ENCODE assay signal across 8 mouse cellular contexts in the genomic region with DNA sequence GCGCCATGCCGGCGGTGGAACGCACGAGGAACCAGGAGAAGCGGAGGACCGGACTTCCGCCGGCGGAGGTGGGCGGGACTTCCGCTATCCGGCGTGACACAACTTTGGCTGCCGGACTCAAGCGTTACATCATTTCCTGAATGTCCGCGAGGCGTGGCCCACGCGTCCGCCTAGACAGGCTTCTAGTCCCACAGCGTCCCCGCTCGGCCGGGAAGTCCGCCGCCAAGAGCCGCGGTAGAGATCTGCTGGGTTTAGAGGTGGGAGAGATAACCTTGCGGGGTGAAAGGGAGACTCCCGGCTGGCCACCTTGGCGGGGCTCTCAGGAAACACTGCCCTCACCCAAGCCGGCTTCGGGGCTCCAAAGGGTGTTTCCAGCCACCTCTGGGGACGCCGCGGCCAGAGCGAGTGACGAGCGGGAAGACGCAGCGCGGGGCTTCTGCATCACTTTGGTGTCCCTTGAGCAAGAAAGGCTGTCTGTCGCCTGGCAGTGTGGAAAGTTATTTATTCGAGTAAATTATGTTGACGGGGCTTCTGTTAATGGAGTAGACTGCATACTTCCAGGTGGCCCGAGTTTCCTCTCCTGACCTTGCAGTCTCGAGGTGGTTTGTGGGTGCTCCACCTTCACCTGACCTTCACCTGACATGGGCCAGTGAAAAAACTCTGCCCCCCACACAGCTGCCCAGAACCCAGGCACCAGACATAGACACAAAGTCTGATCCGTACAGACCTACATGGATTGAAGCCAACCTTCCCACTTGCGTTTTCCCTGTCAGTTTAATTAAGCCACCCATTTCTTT. TPM values are rescaled to one million over a fixed set of nuclear protein-coding genes. Genes with fewer than 3 reads are reported as not detected.
DNase-seq lines count a peak whose midpoint lies in the region; ATAC-seq and TF ChIP-seq lines count a peak whose summit lies in the region.

Gene Gtpbp4, minus strand, starts transcription at position 94 of the 797 bp plus-strand sequence.

- H3ac ChIP-seq in C2C12 (ENCODE audit: control insufficient read depth, insufficient read length, low read depth): peak within 1 kb of the TSS; percentile 86
- H3ac ChIP-seq in myocyte (ENCODE audit: control insufficient read depth, insufficient read length): peak within 1 kb of the TSS; percentile 13

- WGBS in heart, embryonic 11.5 days (ENCODE audit: insufficient replicate concordance): under 1% methylated on average over 51 of the region's 51 CpGs
- WGBS in kidney, embryonic 16.5 days: under 1% methylated on average over 51 of the region's 51 CpGs
- WGBS in liver, adult 2 months: under 1% methylated on average over 51 of the region's 51 CpGs

- H3K27me3 ChIP-seq in C2C12 (ENCODE audit: control insufficient read depth, insufficient read depth, insufficient read length) (no peaks in the 10 kb centered on the region), myocyte (ENCODE audit: control insufficient read depth, insufficient read depth, insufficient read length) (no peaks in the 10 kb centered on the region)
- no peaks in the 10 kb centered on the region for H3K27me3 ChIP-seq in erythroblast, embryonic 14.5 days (ENCODE audit: control insufficient read depth)
- H3K27me3 ChIP-seq in heart, embryonic 11.5 days (ENCODE audit: control insufficient read depth, insufficient read depth, low read length): no peaks in the 10 kb centered on the region
- no peaks in the 10 kb centered on the region for H3K27me3 ChIP-seq in kidney, embryonic 16.5 days (ENCODE audit: insufficient read depth, low read length)
- H3K27me3 ChIP-seq in liver, adult 2 months (ENCODE audit: control insufficient read depth, insufficient read depth, low read length): no peaks in the 10 kb centered on the region
- H3K27me3 ChIP-seq in splenic B cell, adult 2 months (ENCODE audit: control insufficient read depth, insufficient read depth, low read length, poor library complexity, severe bottlenecking): no peaks in the 10 kb centered on the region

- peak; percentile 63; the same call in 1 of the 2 replicates for TF ChIP-seq POLR2A in brain, embryonic 14.5 days (IDR thresholded peaks at IDR 0.05; ENCODE audit: borderline replicate concordance, extremely low read depth, insufficient read depth, insufficient read length, poor library complexity, severe bottlenecking)
- peak; percentile 68 for TF ChIP-seq POLR2A in liver, adult 2 months (IDR thresholded peaks at IDR 0.05; ENCODE audit: extremely low read depth, insufficient read depth, low read length)
- peak; percentile 63 for TF ChIP-seq POLR2A in myocyte (IDR thresholded peaks at IDR 0.05; ENCODE audit: insufficient read length, low read depth)

- H3K4me2 ChIP-seq in heart, embryonic 11.5 days: peak within 1 kb of the TSS; percentile 72
- H3K4me2 ChIP-seq in kidney, embryonic 16.5 days (replicated peaks; ENCODE audit: low read depth, low read length): peak within 1 kb of the TSS; percentile 74
- peak within 1 kb of the TSS; percentile 95 for H3K4me2 ChIP-seq in myocyte (ENCODE audit: low read depth)

- peaks cover 45% of the 10 kb centered on the region for H3K79me3 ChIP-seq in C2C12 (ENCODE audit: low read depth)

- peak within 1 kb of the TSS; percentile 97 for H3K9ac ChIP-seq in heart, embryonic 11.5 days (ENCODE audit: low read depth, low read length)
- peak within 1 kb of the TSS; percentile 88 for H3K9ac ChIP-seq in kidney, embryonic 16.5 days (replicated peaks; ENCODE audit: low read length)
- H3K9ac ChIP-seq in liver, adult 2 months (ENCODE audit: low read depth, low read length): peak within 1 kb of the TSS; percentile 91

- peaks cover 56% of the 10 kb centered on the region for H3K4me1 ChIP-seq in erythroblast, embryonic 14.5 days (ENCODE audit: control insufficient read depth)
- H3K4me1 ChIP-seq in heart, embryonic 11.5 days (ENCODE audit: control insufficient read depth, insufficient read depth, low read length): peaks cover 3% of the 10 kb centered on the region; the same call in 1 of the 2 replicates
- H3K4me1 ChIP-seq in kidney, embryonic 16.5 days (ENCODE audit: insufficient read depth, low read length): peaks cover 8% of the 10 kb centered on the region
- peaks cover 3% of the 10 kb centered on the region for H3K4me1 ChIP-seq in liver, adult 2 months (ENCODE audit: control insufficient read depth, insufficient read depth, low read length)

- H3K79me2 ChIP-seq in C2C12 (ENCODE audit: control insufficient read depth, insufficient read depth) (peaks cover 47% of the 10 kb centered on the region), myocyte (ENCODE audit: control insufficient read depth, insufficient read depth) (peaks cover 47% of the 10 kb centered on the region)
- peaks cover 25% of the 10 kb centered on the region; the same call in 1 of the 2 replicates for H3K79me2 ChIP-seq in liver, adult 2 months (ENCODE audit: control insufficient read depth, insufficient read depth, low read length)

- H3K9me3 ChIP-seq in erythroblast, embryonic 14.5 days (ENCODE audit: control insufficient read depth, low read length): no peaks in the 10 kb centered on the region
- H3K9me3 ChIP-seq in heart, embryonic 11.5 days (replicated peaks; ENCODE audit: control insufficient read depth, low read length): no peaks in the 10 kb centered on the region
- H3K9me3 ChIP-seq in kidney, embryonic 16.5 days (ENCODE audit: low read length): no peaks in the 10 kb centered on the region

- peaks cover 12% of the 10 kb centered on the region for H3K36me3 ChIP-seq in C2C12 (ENCODE audit: control insufficient read depth, insufficient read depth)
- H3K36me3 ChIP-seq in erythroblast, embryonic 14.5 days (ENCODE audit: control insufficient read depth): peaks cover 13% of the 10 kb centered on the region
- peaks cover 2% of the 10 kb centered on the region; the same call in 1 of the 2 replicates for H3K36me3 ChIP-seq in heart, embryonic 11.5 days (ENCODE audit: control insufficient read depth, insufficient read depth, low read length)
- peaks cover 2% of the 10 kb centered on the region for H3K36me3 ChIP-seq in kidney, embryonic 16.5 days (ENCODE audit: insufficient read depth, low read length)
- peaks cover 7% of the 10 kb centered on the region; the same call in 1 of the 2 replicates for H3K36me3 ChIP-seq in liver, adult 2 months (ENCODE audit: control insufficient read depth, insufficient read depth, low read length)
- peaks cover 2% of the 10 kb centered on the region for H3K36me3 ChIP-seq in myocyte (ENCODE audit: control insufficient read depth, insufficient read depth)
- H3K36me3 ChIP-seq in splenic B cell, adult 2 months (ENCODE audit: control insufficient read depth, insufficient read depth, low read length, poor library complexity, severe bottlenecking): peaks cover 6% of the 10 kb centered on the region; the same call in 1 of the 2 replicates

- peak within 1 kb of the TSS; percentile 90 for H3K27ac ChIP-seq in heart, embryonic 11.5 days (ENCODE audit: low read depth, low read length)
- peak within 1 kb of the TSS; percentile 84 for H3K27ac ChIP-seq in kidney, embryonic 16.5 days (ENCODE audit: low read length)
- peak within 1 kb of the TSS; percentile 96 for H3K27ac ChIP-seq in liver, adult 2 months (replicated peaks; ENCODE audit: insufficient read depth, low read depth, low read length)

- TF ChIP-seq CTCF in C2C12 (IDR thresholded peaks at IDR 0.05; ENCODE audit: control insufficient read depth, insufficient read depth, insufficient read length): peak; percentile 89
- peak; percentile 68 for TF ChIP-seq CTCF in brain, embryonic 14.5 days (IDR thresholded peaks at IDR 0.05; ENCODE audit: borderline replicate concordance, extremely low read depth, insufficient read depth, insufficient read length)
- TF ChIP-seq CTCF in liver, adult 2 months (IDR thresholded peaks at IDR 0.05; ENCODE audit: low read depth, low read length): peak; percentile 78

- peak within 1 kb of the TSS; percentile 100 for H3K4me3 ChIP-seq in C2C12 (ENCODE audit: insufficient read depth, poor library complexity, severe bottlenecking)
- peak within 1 kb of the TSS; percentile 68 for H3K4me3 ChIP-seq in erythroblast, embryonic 14.5 days (replicated peaks)
- peak within 1 kb of the TSS; percentile 79 for H3K4me3 ChIP-seq in heart, embryonic 11.5 days (ENCODE audit: low read depth, low read length)
- H3K4me3 ChIP-seq in kidney, embryonic 16.5 days (ENCODE audit: low read length): peak within 1 kb of the TSS; percentile 89
- H3K4me3 ChIP-seq in liver, adult 2 months (ENCODE audit: insufficient read depth, low read depth, low read length): peak within 1 kb of the TSS; percentile 95
- peak within 1 kb of the TSS; percentile 100 for H3K4me3 ChIP-seq in myocyte

- DNase-seq in brain, embryonic 14.5 days (ENCODE audit: low read depth): peak; percentile 99
- peak; percentile 88 for DNase-seq in liver, adult 2 months (ENCODE audit: extremely low read depth, low read depth, low spot score)
- peak; percentile 98 for DNase-seq in splenic B cell, adult 2 months (ENCODE audit: low read depth, low spot score)

- ATAC-seq in heart, embryonic 11.5 days (replicated peaks; ENCODE audit: insufficient number of reproducible peaks, low FRiP score, low TSS enrichment): peak; percentile 97
- ATAC-seq in kidney, embryonic 16.5 days (ENCODE audit: low FRiP score, low TSS enrichment): peak; percentile 99

TF ChIP-seq in C2C12, 6 proteins besides CTCF, POLR2A, EP300 and RAD21:
- TF ChIP-seq CEBPB (IDR thresholded peaks at IDR 0.05; ENCODE audit: low read depth) (peak; percentile 34), MYOD1 (IDR thresholded peaks at IDR 0.05; ENCODE audit: control insufficient read depth, insufficient read length, low read depth) (no peak), MAX (IDR thresholded peaks at IDR 0.05) (peak; percentile 96), FOSL1 (IDR thresholded peaks at IDR 0.05; ENCODE audit: insufficient read depth, low read length, poor library complexity, severe bottlenecking) (no peak)

TF ChIP-seq in myocyte, 11 proteins besides CTCF, POLR2A, EP300 and RAD21:
- peak; percentile 71 for TF ChIP-seq MAX (IDR thresholded peaks at IDR 0.05; ENCODE audit: low read depth)
- TF ChIP-seq POLR2AphosphoS2 (IDR thresholded peaks at IDR 0.05; ENCODE audit: insufficient read length, low read depth): peak; percentile 66
- peak in 1 of 3 experiments; percentile 30 for TF ChIP-seq MYOG (IDR thresholded peaks at IDR 0.05; ENCODE audit: control insufficient read depth in 1 of 3, insufficient read depth in 1 of 3, insufficient read length in 2 of 3, low read depth in 2 of 3)
- peak; percentile 66 for TF ChIP-seq CEBPB (IDR thresholded peaks at IDR 0.05; ENCODE audit: insufficient read depth, poor library complexity, severe bottlenecking)
- TF ChIP-seq REST (IDR thresholded peaks at IDR 0.05; ENCODE audit: insufficient read depth, insufficient read length): no peak

RNA-seq across cellular contexts. Expression of gene Gtpbp4, which starts in this region (rescaled TPM):
- 27.7 TPM for polyA plus RNA-seq in C2C12 (2012; fragmentation: generic; extraction: Trizol)
- polyA plus RNA-seq in brain, embryonic 14.5 days (2012; rRNA removed): 25.6 and 30.5 TPM in 2 replicates
- polyA plus RNA-seq in erythroblast, embryonic 14.5 days (2012): 0.17 and 0.22 TPM in 2 replicates
- 57.5 and 59.3 TPM in 2 replicates for polyA plus RNA-seq in heart, embryonic 11.5 days (2014; fragmentation: Nextera tagmentation; extraction: Ambion mirVana)
- polyA plus RNA-seq in kidney, embryonic 16.5 days (2015; fragmentation: Nextera tagmentation; extraction: Ambion mirVana): 80.9 and 82.6 TPM in 2 replicates
- total RNA-seq in liver, adult 2 months (2014; rRNA removed): 16.2 and 17.4 TPM in 2 replicates
- polyA plus RNA-seq in liver, adult 2 months (2012; rRNA removed): 5.9 and 10.5 TPM in 2 replicates
- 27.0 TPM for polyA plus RNA-seq in myocyte (2012; fragmentation: generic; extraction: Trizol)

Comparison
In these comparisons a context has a peak if more than half of its experiments do, and no peak if none do; other contexts are left out.
1. Peak in every context shown above with its lines: DNase-seq, ATAC-seq, H3K4me3 ChIP-seq and H3K27ac ChIP-seq.